Mouse (Mus musculus) embryonic stem cell, embryonic (primary cell): ENCODE data around the gene 1700037H04Rik.

Experiments
- CTCF ChIA-PET, 4 experiments: fragments of 300-600 bp in 2 of 4; fragments of 350-600 bp in 2 of 4; sonication (Branson Sonifier 250); formaldehyde crosslinking; loops; one replicate each; lab custom pipeline; 2022; ENCODE audit warnings: inconsistent platforms in 2 of 4; lab: Charles Lee
- POLR2A ChIA-PET, 4 experiments: fragments of 300-600 bp in 2 of 4; fragments of 350-600 bp in 2 of 4; sonication (Branson Sonifier 250); formaldehyde crosslinking; loops; one replicate each; lab custom pipeline; 2022; ENCODE audit warnings: antibody characterized with exemption in 4 of 4, inconsistent platforms in 1 of 4; lab: Charles Lee

Gene 1700037H04Rik

DNA sequence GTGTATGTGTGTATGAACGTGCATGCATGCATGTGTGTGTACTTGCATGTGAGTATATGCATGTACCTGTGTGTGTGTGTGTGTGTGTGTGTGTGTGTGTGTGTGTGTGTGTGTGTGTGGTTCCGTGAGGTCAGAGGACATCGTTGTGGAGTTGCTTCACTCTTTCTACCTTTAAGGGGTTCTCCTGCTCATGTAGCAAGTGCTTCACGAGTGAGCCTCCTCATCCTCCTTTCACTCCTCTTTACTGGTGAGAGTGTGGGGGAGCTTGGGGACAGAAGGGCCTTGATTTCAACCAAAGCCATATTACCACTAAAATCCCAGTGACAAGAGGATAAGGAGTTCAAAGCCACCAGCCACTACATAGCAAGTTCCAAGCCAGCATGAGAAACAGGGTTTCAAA lies 62.8 kb downstream of the 1700037H04Rik start:
- ChIA-PET POLR2A (interaction anchor here (0.7 to 3.6 kb wide), 30 partner anchors 9 to 449 kb away, joined by 3 to 19 read pairs (median 4); partner anchors contain the start of genes 1700037H04Rik (in 3 of the 4), Cdc25b (in 2 of the 4), Siglec1 (in 2 of the 4) and Spef1 (in 2 of the 4)), CTCF (interaction anchor here (0.6 to 5.0 kb wide), 14 partner anchors 14 to 559 kb away, joined by 3 to 21 read pairs (median 4); partner anchors contain the start of gene Pank2 (in 1 of the 4))
